Mouse (Mus musculus) heart, adult 2 months (tissue): ENCODE data around the gene D630036H23Rik.

ENCODE experiments used
- CTCF ChIP-seq: fragments of 200-600 bp; IDR thresholded peaks from 2 replicates; pipeline ENCODE4 v1.8.1; 2022; ENCODE audit warnings: antibody characterized with exemption, mild to moderate bottlenecking, moderate library complexity
- EP300 ChIP-seq: fragments of 200-500 bp; IDR thresholded peaks from 2 replicates; pipeline ENCODE4 v1.6.1; 2011; ENCODE audit warnings: low read depth, low read length, control low read depth; ENCODE audit not compliant: insufficient read depth
- POLR2A ChIP-seq: fragments of 200-500 bp; IDR thresholded peaks from 2 replicates; pipeline ENCODE4 v1.6.1; 2011; ENCODE audit warnings: mild to moderate bottlenecking, low read depth, low read length, control low read depth; ENCODE audit not compliant: insufficient read depth

DNA sequence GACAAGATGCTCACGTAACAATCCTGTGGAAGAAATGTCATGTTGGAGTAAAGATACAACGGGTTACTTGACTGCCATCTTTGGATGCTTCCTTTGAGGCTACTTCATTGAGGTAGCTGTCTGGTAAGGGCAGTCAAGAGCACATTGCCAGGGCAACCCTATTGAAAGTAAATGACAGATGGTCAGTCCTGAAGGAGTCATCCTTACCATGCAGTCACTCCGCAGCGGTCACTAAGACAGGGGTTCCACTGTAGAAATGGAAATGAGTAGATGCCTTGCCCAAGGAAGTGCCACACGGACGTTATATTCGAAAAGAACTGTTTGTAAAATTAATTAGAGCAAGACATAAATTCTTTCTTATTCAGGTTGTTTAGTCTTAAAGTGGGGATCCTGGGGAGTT is 43.3 kb upstream of the D630036H23Rik start:
- TF ChIP-seq CTCF (no peak), POLR2A (no peak), EP300 (no peak)
